Mouse (Mus musculus) layer of hippocampus, adult 11-12 months (tissue): ENCODE results near the gene Dusp7.
A peak's percentile ranks its signal among the peaks of the same experiment; 100 is the strongest.

Experiments
- DNase-seq: peaks from one replicate; pipeline ENCODE4 v3.0.0; 2022; ENCODE audit warnings: low spot score

The Dusp7 gene

GRCm38 (mm10) chr9:106354810-106355209 lies 13.6 kb upstream of the Dusp7 start:
- DNase-seq: no peak

- no peak for DNase-seq
Measured at GRCm38 (mm10) chr9:106355217-106355974, 13.0 kb upstream of the Dusp7 start.

- no peak for DNase-seq
Measured at GRCm38 (mm10) chr9:106355975-106356286, 12.5 kb upstream of the Dusp7 start.

- no peak for DNase-seq
Measured at GRCm38 (mm10) chr9:106356323-106356844, 12.0 kb upstream of the Dusp7 start.

- DNase-seq: no peak
Measured at GRCm38 (mm10) chr9:106357167-106357566, 11.3 kb upstream of the Dusp7 start.

- DNase-seq: no peak
Measured at GRCm38 (mm10) chr9:106359297-106359696, 9.1 kb upstream of the Dusp7 start.

- no peak for DNase-seq
Measured at GRCm38 (mm10) chr9:106361140-106361539, 7.3 kb upstream of the Dusp7 start.

- no peak for DNase-seq
Measured at GRCm38 (mm10) chr9:106365333-106365732, 3.1 kb upstream of the Dusp7 start.

GRCm38 (mm10) chr9:106366188-106366587 lies 2.2 kb upstream of the Dusp7 start:
- DNase-seq: no peak

- no peak for DNase-seq
Measured at GRCm38 (mm10) chr9:106367001-106367400, 1.4 kb upstream of the Dusp7 start.

- DNase-seq: peak; percentile 98
Measured at GRCm38 (mm10) chr9:106367592-106368111, 780 bp upstream of the Dusp7 start.

GRCm38 (mm10) chr9:106368831-106369501 lies 534 bp downstream of the Dusp7 start:
- peak; percentile 63 for DNase-seq

- no peak for DNase-seq
Measured at GRCm38 (mm10) chr9:106369801-106370485, 1.5 kb downstream of the Dusp7 start.

GRCm38 (mm10) chr9:106370620-106371383 lies 2.4 kb downstream of the Dusp7 start:
- no peak for DNase-seq

- peak; percentile 68 for DNase-seq
Measured at GRCm38 (mm10) chr9:106371384-106371671, 2.9 kb downstream of the Dusp7 start.

GRCm38 (mm10) chr9:106371776-106372175 lies 3.3 kb downstream of the Dusp7 start:
- DNase-seq: peak; percentile 83

- no peak for DNase-seq
Measured at GRCm38 (mm10) chr9:106372431-106373412, 4.3 kb downstream of the Dusp7 start.

GRCm38 (mm10) chr9:106373973-106374372 lies 5.5 kb downstream of the Dusp7 start:
- DNase-seq: no peak

GRCm38 (mm10) chr9:106377247-106377646 lies 8.8 kb downstream of the Dusp7 start:
- DNase-seq: peak; percentile 73

- DNase-seq: no peak
Measured at GRCm38 (mm10) chr9:106378045-106378444, 9.6 kb downstream of the Dusp7 start.

GRCm38 (mm10) chr9:106378753-106379152 lies 10.3 kb downstream of the Dusp7 start:
- DNase-seq: no peak
